Mouse (Mus musculus) E14TG2a.4 (cell line): ENCODE measurements around the gene 1700015F17Rik.
A peak's percentile ranks its signal among the peaks of the same experiment; 100 is the strongest.

Experiments used
- H3K27me3 ChIP-seq: 2 replicates; pipeline ENCODE4 v1.6.1; 2014; ENCODE audit warnings: low read length, control low read depth; ENCODE audit not compliant: insufficient read depth
- H3K36me3 ChIP-seq: 2 replicates; pipeline ENCODE4 v1.6.1; 2014; ENCODE audit warnings: low read length, control low read depth; ENCODE audit not compliant: insufficient read depth
- H3K4me1 ChIP-seq: replicated peaks from 2 replicates; pipeline ENCODE4 v1.6.1; 2014; ENCODE audit warnings: low read depth, low read length, control low read depth
- H3K4me3 ChIP-seq: replicated peaks from 2 replicates; pipeline ENCODE4 v1.5.1; 2014; ENCODE audit warnings: mild to moderate bottlenecking, low read length
- H3K9me3 ChIP-seq: 2 replicates; pipeline ENCODE4 v1.6.1; 2014; ENCODE audit warnings: low read length, control low read depth
- CTCF ChIP-seq: conservative IDR thresholded peaks from 2 replicates; pipeline ENCODE4 v1.5.1; 2014; ENCODE audit warnings: low read length
- NANOG ChIP-seq: IDR thresholded peaks from 2 replicates; pipeline ENCODE4 v1.6.1; 2014; ENCODE audit warnings: borderline replicate concordance, low read length, mixed read lengths
- POU5F1 ChIP-seq: IDR thresholded peaks from 2 replicates; pipeline ENCODE4 v1.6.1; 2014; ENCODE audit warnings: low read length, borderline replicate concordance

Gene 1700015F17Rik

GRCm38 (mm10) chr5:5479043-5479442, at the start of gene 1700015F17Rik:
1700015F17Rik (minus strand) TSS chr5:5479143.
- no peaks in the 10 kb centered on the region for H3K4me1 ChIP-seq
- no peak within 1 kb of the TSS for H3K4me3 ChIP-seq
- H3K27me3 ChIP-seq = no peaks in the 10 kb centered on the region
- no peaks in the 10 kb centered on the region for H3K36me3 ChIP-seq
- TF ChIP-seq NANOG (no peak), CTCF (no peak), POU5F1 (no peak)
- no peaks in the 10 kb centered on the region for H3K9me3 ChIP-seq

- Histone ChIP-seq H3K36me3 (peaks cover 21% of the 10 kb centered on the region), H3K9me3 (no peaks in the 10 kb centered on the region), H3K4me1 (peaks cover 9% of the 10 kb centered on the region)
Measured at GRCm38 (mm10) chr5:5515411-5515810, 36.5 kb upstream of the 1700015F17Rik start.

GRCm38 (mm10) chr5:5514196-5515076, 35.5 kb upstream of the 1700015F17Rik start, which contains the start of gene Cldn12:
Cldn12 (minus strand) TSS chr5:5514958.
- Histone ChIP-seq H3K9me3 (no peaks in the 10 kb centered on the region), H3K36me3 (peaks cover 29% of the 10 kb centered on the region), H3K4me3 (peak within 1 kb of the TSS; percentile 95), H3K27me3 (no peaks in the 10 kb centered on the region), H3K4me1 (peaks cover 14% of the 10 kb centered on the region)
- TF ChIP-seq CTCF = no peak

More at GRCm38 (mm10) chr5:5515411-5515810, 36.5 kb upstream of the 1700015F17Rik start:
- no peaks in the 10 kb centered on the region for H3K27me3 ChIP-seq
- TF ChIP-seq POU5F1 = no peak
- TF ChIP-seq CTCF = no peak
- TF ChIP-seq NANOG = no peak
- no peak overlapping the region for H3K4me3 ChIP-seq

GRCm38 (mm10) chr5:5511401-5511800, 32.5 kb upstream of the 1700015F17Rik start:
- TF ChIP-seq POU5F1 = no peak
- TF ChIP-seq CTCF = no peak
- TF ChIP-seq NANOG = no peak
- Histone ChIP-seq H3K4me1 (peaks cover 41% of the 10 kb centered on the region), H3K36me3 (peaks cover 48% of the 10 kb centered on the region), H3K4me3 (no peak overlapping the region), H3K27me3 (no peaks in the 10 kb centered on the region), H3K9me3 (no peaks in the 10 kb centered on the region)

- peaks cover 52% of the 10 kb centered on the region for H3K36me3 ChIP-seq
- peaks cover 41% of the 10 kb centered on the region for H3K4me1 ChIP-seq
- TF ChIP-seq CTCF (no peak), POU5F1 (no peak), NANOG (no peak)
Measured at GRCm38 (mm10) chr5:5510989-5511388, 32.0 kb upstream of the 1700015F17Rik start.

GRCm38 (mm10) chr5:5510304-5510887, 31.5 kb upstream of the 1700015F17Rik start:
- Histone ChIP-seq H3K4me3 (no peak overlapping the region), H3K9me3 (no peaks in the 10 kb centered on the region), H3K36me3 (peaks cover 54% of the 10 kb centered on the region), H3K4me1 (peaks cover 43% of the 10 kb centered on the region), H3K27me3 (no peaks in the 10 kb centered on the region)
- TF ChIP-seq CTCF = no peak
- no peak for TF ChIP-seq NANOG
- no peak for TF ChIP-seq POU5F1

More at GRCm38 (mm10) chr5:5510989-5511388, 32.0 kb upstream of the 1700015F17Rik start:
- Histone ChIP-seq H3K4me3 (no peak overlapping the region), H3K9me3 (no peaks in the 10 kb centered on the region), H3K27me3 (no peaks in the 10 kb centered on the region)

GRCm38 (mm10) chr5:5508231-5508630, 29.3 kb upstream of the 1700015F17Rik start:
- H3K4me3 ChIP-seq = peak overlapping the region; percentile 63
- no peak for TF ChIP-seq NANOG
- TF ChIP-seq POU5F1 = no peak
- no peak for TF ChIP-seq CTCF
- no peaks in the 10 kb centered on the region for H3K9me3 ChIP-seq
- H3K36me3 ChIP-seq = peaks cover 54% of the 10 kb centered on the region
- no peaks in the 10 kb centered on the region for H3K27me3 ChIP-seq
- peaks cover 50% of the 10 kb centered on the region for H3K4me1 ChIP-seq

GRCm38 (mm10) chr5:5507701-5508225, 28.8 kb upstream of the 1700015F17Rik start:
- peaks cover 54% of the 10 kb centered on the region for H3K36me3 ChIP-seq
- H3K27me3 ChIP-seq = no peaks in the 10 kb centered on the region

More at GRCm38 (mm10) chr5:5507701-5508225, 28.8 kb upstream of the 1700015F17Rik start:
- H3K9me3 ChIP-seq = no peaks in the 10 kb centered on the region
- TF ChIP-seq NANOG (no peak), CTCF (peak; percentile 58)
- peak overlapping the region; percentile 63 for H3K4me3 ChIP-seq
- H3K4me1 ChIP-seq = peaks cover 49% of the 10 kb centered on the region
